Mouse (Mus musculus) spleen, adult 2 months (tissue): ENCODE measurements around the gene Atp6v1e2. TPM values are rescaled to one million over a fixed set of nuclear protein-coding genes. Genes with fewer than 3 reads are reported as not detected.

ENCODE experiments used
- DNase-seq, 2 experiments: peaks; one replicate each; pipeline versions ENCODE4 v3.0.0 to v3.0.0-alpha.2; 2012 to 2021; ENCODE audit warnings: low spot score in 2 of 2, low read depth in 1 of 2
- H3K27ac ChIP-seq: fragments of 200-500 bp; 2 replicates; pipeline ENCODE4 v1.5.1; 2012; ENCODE audit warnings: low read length, inconsistent platforms; ENCODE audit not compliant: insufficient read depth
- H3K27me3 ChIP-seq: fragments of 200-500 bp; 2 replicates; pipeline ENCODE4 v1.6.1; 2012; ENCODE audit warnings: mild to moderate bottlenecking, moderate library complexity, low read length, inconsistent platforms; ENCODE audit not compliant: control insufficient read depth, insufficient read depth
- H3K36me3 ChIP-seq: fragments of 200-500 bp; 2 replicates; pipeline ENCODE4 v1.6.1; 2012; ENCODE audit warnings: mild to moderate bottlenecking, low read length, inconsistent platforms; ENCODE audit not compliant: control insufficient read depth, insufficient read depth
- H3K4me1 ChIP-seq: fragments of 200-500 bp; 2 replicates; pipeline ENCODE4 v1.6.1; 2011; ENCODE audit warnings: inconsistent platforms; ENCODE audit not compliant: control insufficient read depth, insufficient read depth, insufficient read length
- H3K4me3 ChIP-seq: fragments of 200-500 bp; 2 replicates; pipeline ENCODE4 v1.5.1; 2011; ENCODE audit warnings: mild to moderate bottlenecking, inconsistent platforms; ENCODE audit not compliant: insufficient read depth, insufficient read length; ENCODE audit errors: extremely low read depth
- CTCF ChIP-seq: fragments of 200-500 bp; IDR thresholded peaks from 2 replicates; pipeline ENCODE4 v1.5.1; 2011; ENCODE audit warnings: mild to moderate bottlenecking, inconsistent platforms; ENCODE audit not compliant: insufficient read depth, insufficient read length, insufficient replicate concordance; ENCODE audit errors: extremely low read depth
- POLR2A ChIP-seq: fragments of 200-500 bp; IDR thresholded peaks from 2 replicates; pipeline ENCODE4 v1.6.1; 2011; ENCODE audit warnings: low read depth, low read length, inconsistent platforms
- WGBS: fragments of 180-500 bp; shearing (Covaris S2); methylation state at CpG from one replicate; pipeline ENCODE4 v1.1.7; 2018; 5-methylcytosine and 5-hydroxymethylcytosine counted together
- polyA plus RNA-seq: library from polyadenylated mRNA; depleted of rRNA; stranded (reverse); fragments of >200 nt; gene quantifications from 2 replicates; pipeline ENCODE4 v1.2.3, GENCODE M21; 2012

Gene Atp6v1e2
- polyA plus RNA-seq, 1 experiment: not detected

GRCm38 (mm10) chr17:86971036-86971435 is 23.3 kb upstream of the Atp6v1e2 start:
- DNase-seq: no peak
- no peak for TF ChIP-seq POLR2A
- TF ChIP-seq CTCF: no peak
- no peak overlapping the region for H3K4me3 ChIP-seq
- peaks cover 51% of the 10 kb centered on the region for H3K4me1 ChIP-seq
- no peaks in the 10 kb centered on the region for H3K27me3 ChIP-seq
- 56% methylated on average over 5 of the region's 5 CpGs for WGBS
- peaks cover 3% of the 10 kb centered on the region; the same call in 1 of the 2 replicates for H3K36me3 ChIP-seq
- H3K27ac ChIP-seq: peak overlapping the region; percentile 88

GRCm38 (mm10) chr17:86970026-86970750 is 22.5 kb upstream of the Atp6v1e2 start:
- peak overlapping the region; percentile 41; the same call in 1 of the 2 replicates for H3K4me3 ChIP-seq
- no peak for DNase-seq
- WGBS: 74% methylated on average over 15 of the region's 15 CpGs
- no peaks in the 10 kb centered on the region for H3K27me3 ChIP-seq
- H3K4me1 ChIP-seq: peaks cover 51% of the 10 kb centered on the region
- peak overlapping the region; percentile 88 for H3K27ac ChIP-seq
- no peak for TF ChIP-seq POLR2A
- TF ChIP-seq CTCF: no peak
- H3K36me3 ChIP-seq: peaks cover 3% of the 10 kb centered on the region; the same call in 1 of the 2 replicates

- peak overlapping the region; percentile 41; the same call in 1 of the 2 replicates for H3K4me3 ChIP-seq
- DNase-seq: peak; percentile 82
- H3K27ac ChIP-seq: peak overlapping the region; percentile 90
- peaks cover 53% of the 10 kb centered on the region for H3K4me1 ChIP-seq
- WGBS: 8% methylated on average over 5 of the region's 5 CpGs
- no peaks in the 10 kb centered on the region for H3K27me3 ChIP-seq
- 0 out of 2 replicates have a peak, but pooled peaks have one; percentile 28 for TF ChIP-seq CTCF
- no peak for TF ChIP-seq POLR2A
- peaks cover 3% of the 10 kb centered on the region; the same call in 1 of the 2 replicates for H3K36me3 ChIP-seq
Measured at GRCm38 (mm10) chr17:86969582-86969981, 21.9 kb upstream of the Atp6v1e2 start.

GRCm38 (mm10) chr17:86968581-86968980 is 20.9 kb upstream of the Atp6v1e2 start:
- H3K4me3 ChIP-seq: peak overlapping the region; percentile 20
- H3K27ac ChIP-seq: peak overlapping the region; percentile 90
- H3K36me3 ChIP-seq: peaks cover 3% of the 10 kb centered on the region; the same call in 1 of the 2 replicates
- TF ChIP-seq POLR2A (no peak), CTCF (no peak)
- no peaks in the 10 kb centered on the region for H3K27me3 ChIP-seq
- WGBS: 39% methylated on average over 5 of the region's 5 CpGs
- peaks cover 53% of the 10 kb centered on the region for H3K4me1 ChIP-seq
- no peak for DNase-seq

- TF ChIP-seq CTCF (no peak), POLR2A (no peak)
- Histone ChIP-seq H3K4me3 (0 out of 2 replicates have a peak overlapping the region, but pooled peaks have one; percentile 20), H3K4me1 (peaks cover 53% of the 10 kb centered on the region), H3K36me3 (peaks cover 2% of the 10 kb centered on the region; the same call in 1 of the 2 replicates), H3K27ac (peak overlapping the region; percentile 90), H3K27me3 (no peaks in the 10 kb centered on the region)
- peak in 1 of 2 experiments; percentile 47 for DNase-seq
- WGBS: 33% methylated on average over 10 of the region's 10 CpGs
Measured at GRCm38 (mm10) chr17:86967536-86968525, 20.1 kb upstream of the Atp6v1e2 start.

- no peaks in the 10 kb centered on the region for H3K36me3 ChIP-seq
- no peak for DNase-seq
- H3K27ac ChIP-seq: peak overlapping the region; percentile 74
- H3K4me3 ChIP-seq: no peak overlapping the region
- H3K27me3 ChIP-seq: no peaks in the 10 kb centered on the region
- peaks cover 50% of the 10 kb centered on the region for H3K4me1 ChIP-seq
- WGBS: 92% methylated on average over 12 of the region's 12 CpGs
- no peak for TF ChIP-seq CTCF
- TF ChIP-seq POLR2A: no peak
Measured at GRCm38 (mm10) chr17:86967048-86967447, 19.4 kb upstream of the Atp6v1e2 start.
